Mouse (Mus musculus): ENCODE results near the gene Apopt1.

The Apopt1 gene

DNA sequence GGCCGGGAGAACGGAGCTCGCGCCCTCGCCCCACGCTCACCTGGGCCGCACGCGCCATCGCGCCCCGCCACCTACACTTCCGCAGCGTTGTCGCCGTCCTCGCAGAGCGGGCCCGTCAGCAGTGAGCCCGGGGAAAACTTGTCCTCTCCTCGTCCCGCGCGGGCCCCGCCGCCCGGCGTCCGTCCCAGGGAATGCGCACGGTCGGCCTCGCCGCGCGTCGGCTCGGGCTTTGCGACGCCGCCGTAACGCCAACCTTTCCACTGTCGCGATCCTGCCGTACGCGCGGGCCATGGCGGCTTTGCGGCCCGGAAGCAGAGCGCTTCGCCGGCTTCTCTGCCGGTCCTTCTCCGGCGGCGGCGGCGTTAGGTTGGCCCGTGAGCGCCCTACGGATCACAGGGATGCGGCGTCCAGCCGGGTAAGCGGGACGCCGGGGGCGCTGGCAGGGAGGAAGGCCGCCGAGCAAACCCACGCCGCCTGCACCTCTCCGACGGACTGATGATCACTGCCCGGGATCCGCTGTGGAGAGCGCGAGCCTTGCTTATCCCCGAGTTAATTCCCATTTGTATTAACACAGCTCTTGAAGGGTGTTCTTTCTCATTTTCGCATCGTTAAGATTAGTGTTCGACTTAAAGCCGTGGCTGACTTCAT is at the start of gene Apopt1, which contains the start of gene Bag5:
Gene Apopt1, plus strand, starts transcription at position 258 of the 648 bp plus-strand sequence.
Gene Bag5, minus strand, starts transcription at position 254 of the 648 bp plus-strand sequence.
- DNase-seq = peak; percentile 93 to 95

DNA sequence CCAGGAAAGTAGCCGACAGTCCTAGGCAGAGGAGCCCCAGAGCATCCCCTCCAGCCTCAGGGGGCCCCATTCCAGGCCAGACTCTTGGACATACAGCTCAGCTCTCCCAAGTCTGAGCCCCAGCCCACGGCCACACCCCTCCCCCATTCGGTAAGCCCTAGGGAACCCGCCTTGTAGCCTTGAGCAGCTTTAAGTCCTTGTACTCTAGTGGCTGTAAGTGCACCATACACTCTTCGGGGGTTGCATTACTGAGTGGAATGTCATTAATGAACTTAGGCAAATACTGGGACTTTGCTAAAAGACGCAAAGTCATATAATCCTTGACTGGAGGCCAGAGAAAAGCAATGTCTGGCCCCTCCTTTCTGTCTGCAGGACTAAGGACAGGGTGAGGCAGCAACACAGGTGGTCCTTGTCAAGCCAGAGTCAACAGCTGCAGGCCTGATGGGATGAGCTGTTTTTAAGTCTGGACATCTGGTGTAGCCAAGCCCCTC is 48.9 kb upstream of the Apopt1 start:
- peak; percentile 57 for DNase-seq

DNA sequence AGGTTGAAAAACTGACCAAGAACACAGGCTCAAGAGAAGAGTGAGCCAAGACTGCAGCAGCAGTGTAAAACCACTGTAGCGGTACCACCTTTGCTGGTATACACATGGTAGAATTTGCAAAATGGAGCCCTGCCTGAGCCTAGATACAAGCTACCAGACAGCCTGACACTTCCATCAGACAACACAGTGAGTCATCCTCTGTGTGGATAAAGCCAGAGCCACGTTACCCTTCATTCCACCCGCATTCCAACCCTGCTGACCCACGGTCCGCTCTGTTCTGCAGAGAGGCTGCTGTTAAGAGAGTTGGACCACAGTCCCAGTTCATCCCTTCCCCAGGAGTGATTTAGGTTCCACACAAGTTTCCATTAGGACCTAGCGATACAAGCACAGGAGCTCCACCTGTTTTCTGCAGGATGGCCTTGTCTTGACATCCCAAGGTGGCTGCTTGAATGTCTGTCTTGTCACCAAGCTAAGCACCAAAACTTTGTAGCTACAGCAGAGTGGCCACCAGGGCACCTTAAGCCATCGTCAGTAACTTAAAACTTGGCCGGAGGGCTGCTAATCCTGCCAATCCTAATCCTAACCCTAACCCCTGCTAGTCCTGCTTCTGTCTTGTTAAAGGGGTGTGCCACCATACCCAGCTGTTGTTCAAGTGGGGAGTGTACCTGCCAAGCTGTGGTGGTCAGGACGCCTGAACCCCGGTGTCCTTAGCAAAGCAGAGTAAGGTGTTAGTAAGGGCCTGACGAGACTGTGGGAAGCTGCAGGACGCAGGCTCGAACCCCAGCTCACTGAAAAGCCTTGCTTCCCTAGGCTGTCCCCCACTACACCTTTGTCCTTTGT is 47.8 kb upstream of the Apopt1 start:
- no peak for DNase-seq

DNA sequence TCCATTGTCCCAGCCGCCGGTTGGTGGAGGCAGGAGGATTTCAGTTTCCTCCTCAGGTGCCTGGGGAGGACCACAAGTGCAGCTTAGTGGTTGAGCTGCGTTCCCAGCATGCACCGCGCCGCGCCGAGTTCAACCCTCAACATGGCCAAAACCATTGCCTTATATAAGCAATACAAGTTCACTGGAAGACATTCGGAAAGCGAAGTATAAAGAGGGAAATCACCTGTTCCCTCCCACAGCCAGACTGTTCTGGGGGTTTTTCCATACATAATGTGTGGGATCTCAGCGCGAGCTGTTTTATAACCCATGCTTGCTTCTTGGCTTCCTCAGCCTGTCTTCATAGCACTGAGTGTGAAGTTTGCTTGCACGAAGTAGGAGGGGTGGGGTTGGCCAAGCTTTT is 46.7 kb upstream of the Apopt1 start:
- no peak for DNase-seq

DNA sequence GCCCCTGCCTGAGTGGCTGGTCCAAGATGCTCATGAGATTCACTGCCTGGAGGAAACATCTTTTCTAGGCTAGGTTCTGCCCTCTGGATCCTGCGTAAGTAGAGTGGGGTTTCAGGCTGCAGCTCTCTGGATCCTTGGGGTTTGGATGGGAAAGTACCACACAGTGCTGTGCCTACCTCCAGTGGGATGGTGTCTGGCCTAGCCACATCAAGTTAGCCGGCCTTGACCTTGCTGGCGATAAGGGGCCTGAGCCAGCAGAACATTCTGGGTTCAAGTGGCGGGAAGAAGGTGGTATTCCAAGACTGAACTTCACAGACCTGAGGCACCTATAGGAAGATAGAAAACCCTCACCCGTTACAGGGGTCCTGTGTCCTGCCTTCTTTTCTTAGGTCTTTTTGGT is 45.6 kb upstream of the Apopt1 start:
- DNase-seq = no peak

DNA sequence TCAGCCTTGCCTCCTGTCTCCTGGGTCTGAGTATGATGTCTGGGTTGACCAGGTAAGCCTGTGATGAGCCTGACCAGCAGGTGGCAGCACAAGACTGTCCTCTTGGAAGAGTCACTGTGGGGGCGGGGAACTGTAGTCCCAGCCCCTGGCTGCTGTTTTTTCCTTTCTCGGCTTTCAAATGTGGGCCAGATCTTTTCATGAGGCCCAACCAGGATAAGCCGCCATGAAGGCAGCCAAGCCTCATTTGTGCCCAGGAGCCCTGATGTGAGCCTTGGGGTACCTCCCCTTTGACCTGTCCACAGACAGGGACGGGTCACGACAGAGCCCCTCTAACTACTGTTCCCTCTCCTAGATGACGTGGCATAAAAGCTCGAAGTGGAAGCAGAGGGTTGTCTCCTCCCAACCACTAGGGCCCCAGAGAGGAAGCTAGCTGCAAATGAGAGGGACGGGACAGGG is 44.6 kb upstream of the Apopt1 start:
- peak; percentile 99 to 100 for DNase-seq

DNA sequence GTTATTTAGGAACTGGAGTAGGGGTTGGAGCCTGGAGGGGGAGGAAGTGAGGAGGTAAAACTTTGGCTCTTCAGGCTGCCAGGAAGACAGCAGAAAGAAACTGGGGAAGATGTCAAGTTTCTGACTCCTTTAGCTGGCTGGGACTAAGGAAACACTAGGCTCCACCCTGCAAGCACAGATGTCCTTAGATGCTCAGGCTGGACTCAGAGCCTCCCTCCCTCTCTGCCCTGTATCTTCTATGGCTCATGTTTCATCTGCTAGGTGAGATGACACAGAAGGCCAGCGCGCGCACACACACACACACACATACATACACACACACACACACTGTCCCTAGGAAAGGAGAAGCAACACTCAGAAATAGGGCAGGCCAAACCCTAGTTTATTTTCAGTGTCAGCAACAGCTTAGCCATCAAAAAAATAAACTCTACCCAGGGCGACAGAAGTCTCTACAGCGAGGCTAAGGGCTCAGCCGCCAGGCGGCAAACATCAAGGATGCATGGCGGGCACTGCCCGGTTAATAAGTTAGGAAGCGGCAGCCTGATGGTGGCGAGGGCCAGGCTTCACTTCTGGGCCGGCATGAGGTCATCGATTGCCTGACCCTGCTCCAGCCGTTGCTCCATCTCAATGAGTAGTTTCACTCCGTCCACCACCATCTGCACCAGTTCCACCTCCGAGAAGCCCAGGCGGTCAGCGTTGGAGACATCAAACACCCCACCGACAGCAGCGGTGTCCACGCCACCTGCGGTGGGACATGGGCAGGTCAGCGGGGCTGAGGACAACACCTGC is 43.9 kb upstream of the Apopt1 start:
- DNase-seq = peak; percentile 44 to 45

DNA sequence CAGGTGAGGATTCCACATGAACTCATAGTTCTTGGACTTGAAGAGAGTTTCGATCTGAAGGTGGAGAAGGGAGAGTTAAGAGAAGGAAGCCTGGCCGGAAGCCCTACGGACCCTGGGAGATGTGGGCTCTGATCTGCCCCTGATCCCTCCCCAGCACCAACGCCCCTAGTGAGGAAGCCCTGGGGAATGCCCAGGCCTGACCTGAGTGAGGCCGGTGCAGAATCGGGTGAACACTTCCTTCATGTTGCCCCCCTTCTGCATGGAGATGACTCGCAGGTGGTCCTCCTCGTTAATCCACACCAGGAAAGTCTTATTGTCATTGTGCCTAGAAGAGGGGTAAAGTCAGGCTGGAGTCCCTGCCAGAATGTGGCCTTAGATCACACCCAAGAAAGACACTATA is 43.1 kb upstream of the Apopt1 start:
- peak; percentile 46 to 49 for DNase-seq

DNA sequence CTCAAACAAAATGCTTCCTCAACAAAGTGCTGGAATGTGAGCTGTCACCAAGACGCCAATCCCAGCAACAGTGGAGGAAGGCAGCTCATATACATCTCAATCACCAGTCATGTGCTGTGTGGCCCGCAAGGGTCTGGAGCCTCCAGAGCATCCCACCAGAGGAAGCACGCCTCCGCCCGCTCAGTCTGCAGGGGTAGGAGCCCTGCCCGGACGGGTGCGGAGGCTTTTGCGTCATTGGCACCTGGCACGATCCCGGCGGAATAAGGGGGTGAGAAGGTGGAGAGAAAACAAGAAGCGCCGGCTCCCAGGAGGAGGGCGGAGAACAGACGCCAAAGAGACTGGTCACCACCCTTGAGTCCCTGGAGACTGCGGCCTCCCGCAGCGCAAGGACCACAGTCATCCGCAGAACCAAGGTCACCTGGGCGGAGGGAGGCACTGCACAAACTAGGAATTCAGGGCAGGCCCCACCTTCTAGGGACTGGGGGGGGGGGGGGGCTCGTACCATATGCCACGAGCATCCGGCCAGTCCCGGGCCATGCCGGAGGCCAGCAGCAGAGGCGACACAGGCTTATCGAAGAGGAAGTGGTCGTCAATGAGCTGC is 42.6 kb upstream of the Apopt1 start:
- peak; percentile 84 for DNase-seq

DNA sequence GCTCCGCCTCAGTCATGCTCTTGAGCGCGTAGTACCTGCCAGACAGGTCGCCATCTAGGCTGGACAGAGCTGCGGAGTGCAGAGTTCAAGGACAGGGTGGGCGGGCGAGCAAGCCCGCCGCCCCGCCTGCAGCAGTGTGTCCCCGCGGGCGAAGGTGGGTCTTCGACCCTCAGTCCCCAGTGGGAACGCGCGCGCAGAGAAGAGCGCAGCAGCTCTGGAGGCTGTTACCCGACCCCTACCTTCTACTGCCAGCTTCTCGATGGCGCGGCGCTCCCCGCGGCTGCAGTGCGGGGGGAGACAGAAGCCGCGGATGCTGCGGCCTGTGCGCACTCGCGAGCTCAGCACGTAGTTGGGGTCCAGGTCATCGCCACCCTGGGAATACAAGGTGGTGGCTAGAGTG is 42.1 kb upstream of the Apopt1 start:
- peak in 1 of 2 experiments; percentile 69 for DNase-seq

DNA sequence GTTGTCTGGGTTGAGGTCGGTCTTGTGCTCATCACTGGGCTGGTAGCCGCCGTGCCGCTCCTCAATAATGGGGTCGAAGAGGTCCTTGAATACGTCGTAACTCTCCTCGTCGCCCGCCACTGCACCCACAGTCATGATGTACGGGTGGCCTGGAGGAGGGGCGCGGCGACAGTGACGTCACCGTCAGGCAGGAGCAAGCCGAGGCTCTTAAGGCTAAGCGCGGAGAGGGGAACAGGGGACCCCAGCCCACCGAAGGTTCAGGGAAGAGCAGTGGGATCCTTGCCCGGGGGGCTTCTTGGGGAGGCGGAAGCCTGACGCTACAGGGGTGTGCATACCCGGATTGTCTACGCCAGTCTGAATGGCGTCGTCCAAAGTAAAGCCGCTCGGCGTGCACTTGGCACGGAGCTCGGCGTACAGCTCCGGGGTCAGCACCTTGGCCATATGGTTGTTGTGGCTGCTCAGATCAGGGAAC is 41.6 kb upstream of the Apopt1 start:
- peak; percentile 89 to 90 for DNase-seq

DNA sequence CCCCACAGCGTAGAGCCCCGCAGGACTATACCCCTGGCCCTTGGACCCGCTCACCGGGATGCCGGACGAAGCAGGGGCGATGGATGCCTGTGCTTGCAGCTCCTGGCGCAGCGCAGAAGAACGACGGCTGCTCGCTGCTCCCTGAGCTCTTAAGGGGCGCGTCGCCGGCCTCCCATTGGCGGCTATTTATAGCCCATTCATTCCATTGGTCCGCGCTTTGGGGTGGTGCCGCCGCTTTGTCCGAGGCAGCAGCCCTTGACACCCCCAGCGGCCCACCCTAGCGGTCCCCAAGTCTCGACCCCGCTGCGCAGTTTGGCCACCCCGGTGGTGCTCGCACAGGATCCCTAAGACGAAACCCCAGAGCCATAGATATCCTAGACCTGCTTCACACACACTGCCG is 40.9 kb upstream of the Apopt1 start, which contains the start of gene Ckb:
Gene Ckb, minus strand, starts transcription at position 163 of the 400 bp plus-strand sequence.
- DNase-seq = peak; percentile 95 to 96

DNA sequence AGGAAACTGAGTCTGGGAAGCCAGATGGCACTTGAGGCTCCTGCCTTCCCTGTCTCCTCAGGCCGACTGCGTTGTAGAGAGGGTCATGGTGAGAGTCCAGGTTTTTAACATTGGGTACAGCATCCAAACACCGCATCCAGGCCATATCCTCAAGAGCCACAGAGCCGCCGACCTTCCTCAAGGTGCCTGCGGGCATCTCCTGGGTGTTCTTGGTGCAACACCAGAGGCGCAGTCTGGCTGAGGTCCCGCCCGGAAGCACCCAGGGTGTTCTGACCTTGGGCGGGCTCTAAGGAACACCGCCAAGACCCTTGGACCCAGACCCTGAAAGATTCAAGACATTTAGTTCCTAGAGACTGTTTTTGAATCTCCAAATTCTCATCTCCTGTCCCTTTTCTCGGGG is 40.5 kb upstream of the Apopt1 start:
- DNase-seq = no peak

DNA sequence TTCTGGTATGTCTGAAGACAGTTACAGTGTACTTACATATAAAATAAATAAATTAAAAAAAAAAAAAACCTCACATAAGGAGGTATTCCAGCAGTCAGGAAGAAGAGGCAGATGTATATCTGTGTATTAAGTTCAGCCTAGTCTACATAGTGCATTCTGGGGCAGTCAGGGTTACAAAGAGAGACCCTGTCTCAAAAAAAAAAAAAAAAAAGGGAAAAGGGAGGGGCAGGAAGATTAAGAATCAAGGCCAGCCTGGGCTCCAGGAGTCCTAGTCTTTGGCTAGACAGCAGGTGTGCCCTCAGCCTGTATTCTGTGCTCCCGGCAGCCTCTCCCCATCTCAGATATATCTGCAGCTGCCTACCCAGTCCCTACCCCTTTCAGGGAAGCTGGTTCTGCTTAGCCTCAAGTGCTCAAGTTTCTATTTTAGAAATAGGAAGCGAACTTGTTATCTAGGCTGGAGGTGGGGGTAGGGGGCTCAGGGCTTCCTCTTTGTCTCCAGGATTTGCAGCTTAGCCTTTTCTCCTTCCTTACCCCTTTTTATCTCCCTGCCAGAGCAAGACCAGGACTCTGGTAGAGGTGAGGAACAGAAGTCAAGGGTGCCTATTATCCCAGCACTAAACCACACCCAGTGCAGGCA is 38.1 kb upstream of the Apopt1 start:
- DNase-seq = no peak

DNA sequence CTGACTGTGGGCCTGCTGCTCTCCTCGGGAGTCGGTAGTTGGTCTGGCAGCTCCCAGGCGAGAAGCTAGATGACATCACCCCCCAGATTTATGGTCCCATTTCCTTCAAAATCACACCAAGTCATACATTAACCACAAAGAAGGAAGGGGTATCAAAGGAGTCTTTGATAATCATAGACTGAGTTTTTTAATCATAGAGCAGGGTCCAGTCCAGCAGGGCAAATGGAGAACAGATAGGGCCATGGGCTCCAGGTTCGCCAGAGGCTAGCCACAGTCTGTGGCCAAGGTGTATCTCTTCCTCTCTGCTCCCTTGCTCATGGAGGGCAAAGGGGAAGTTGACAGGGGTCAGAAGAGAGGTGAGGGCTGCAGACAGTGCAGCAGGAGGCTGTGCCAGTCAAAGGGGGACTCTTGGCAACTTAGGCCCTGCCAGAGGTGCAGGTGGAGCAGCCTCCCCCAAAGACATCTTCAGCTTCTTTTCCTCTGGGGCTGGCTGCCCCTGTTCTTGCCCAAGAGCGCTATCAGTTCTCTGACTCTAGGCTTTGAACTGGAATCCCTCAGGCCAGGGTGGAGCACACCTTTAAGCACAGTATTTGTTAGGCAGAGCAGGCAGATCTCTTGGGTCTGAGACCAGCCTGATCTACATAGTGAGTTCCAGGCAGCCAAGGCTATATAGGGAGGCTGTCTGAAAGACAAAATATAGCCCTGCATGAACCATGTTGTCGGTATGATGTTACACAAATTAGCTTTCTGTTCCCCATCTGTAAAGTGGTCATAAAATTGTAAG is 37.1 kb upstream of the Apopt1 start:
- DNase-seq = no peak

DNA sequence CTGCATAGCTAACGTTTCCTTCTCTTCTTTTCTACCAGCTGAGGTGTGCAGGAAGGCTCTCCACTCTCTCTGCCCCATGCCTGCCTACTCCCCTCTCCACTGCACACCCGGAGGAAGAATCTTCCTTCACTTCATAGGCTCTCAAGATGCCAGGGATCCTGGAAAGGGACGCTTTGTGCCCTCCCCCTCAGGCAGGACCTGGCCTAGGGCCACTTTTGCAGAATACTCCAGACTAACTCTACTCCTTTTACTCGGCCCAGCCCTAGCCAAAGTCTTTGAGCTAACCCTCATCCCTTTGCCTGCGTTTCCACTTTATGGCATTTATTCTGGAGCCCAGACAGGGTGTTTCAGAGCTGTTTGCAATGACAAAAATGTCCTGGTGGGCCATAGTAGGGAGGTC is 35.6 kb upstream of the Apopt1 start:
- peak; percentile 65 to 67 for DNase-seq

DNA sequence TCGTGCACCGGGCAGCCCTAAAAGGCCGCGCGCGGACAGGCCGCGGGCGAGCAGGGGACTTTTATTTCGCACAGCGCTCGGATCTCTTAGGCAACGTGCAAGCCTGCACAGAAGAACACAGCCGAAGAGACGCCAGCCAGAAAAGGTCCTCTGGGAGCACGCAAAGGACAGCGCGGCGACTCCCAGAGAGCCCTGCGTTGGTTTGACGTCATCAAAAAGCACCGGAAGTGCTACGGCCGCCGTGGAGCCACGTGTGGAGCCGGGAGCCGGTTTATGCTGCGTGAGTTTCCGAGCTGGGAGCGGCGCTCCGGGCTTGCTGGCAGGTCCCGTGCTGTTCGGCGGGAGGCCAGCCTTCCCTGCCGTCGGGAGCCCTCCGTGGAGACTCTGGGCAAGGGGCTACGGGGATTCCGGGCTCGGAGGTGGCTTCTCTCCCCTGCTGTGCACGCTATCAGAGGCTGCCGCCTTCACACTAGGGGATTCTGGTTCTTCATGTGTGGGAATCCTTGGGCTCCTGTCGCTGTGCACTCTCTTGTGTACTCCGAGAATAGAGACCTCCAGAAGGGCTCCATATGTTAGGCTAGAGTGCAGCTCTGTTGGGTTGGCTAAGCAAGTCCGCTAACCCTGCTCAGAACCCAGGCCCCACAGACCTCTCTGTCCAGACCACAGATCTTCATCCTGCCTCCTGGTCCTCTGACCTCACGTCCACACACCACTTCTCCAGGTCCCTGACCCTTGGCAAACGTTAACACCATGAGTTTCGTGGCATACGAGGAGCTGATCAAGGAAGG is 35.0 kb upstream of the Apopt1 start, which contains the start of gene Trmt61a:
Gene Trmt61a, plus strand, starts transcription at position 224 of the 788 bp plus-strand sequence.
- peak; percentile 97 to 98 for DNase-seq

DNA sequence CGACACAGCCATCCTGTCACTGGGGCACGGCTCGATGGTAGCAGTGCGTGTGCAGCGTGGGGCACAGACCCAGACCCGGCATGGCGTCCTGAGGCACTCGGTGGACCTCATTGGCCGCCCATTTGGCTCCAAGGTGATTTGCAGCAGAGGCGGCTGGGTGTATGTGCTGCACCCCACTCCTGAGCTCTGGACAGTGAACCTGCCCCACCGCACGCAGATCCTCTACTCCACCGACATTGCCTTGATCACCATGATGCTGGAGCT is 34.5 kb upstream of the Apopt1 start:
- no peak for DNase-seq

DNA sequence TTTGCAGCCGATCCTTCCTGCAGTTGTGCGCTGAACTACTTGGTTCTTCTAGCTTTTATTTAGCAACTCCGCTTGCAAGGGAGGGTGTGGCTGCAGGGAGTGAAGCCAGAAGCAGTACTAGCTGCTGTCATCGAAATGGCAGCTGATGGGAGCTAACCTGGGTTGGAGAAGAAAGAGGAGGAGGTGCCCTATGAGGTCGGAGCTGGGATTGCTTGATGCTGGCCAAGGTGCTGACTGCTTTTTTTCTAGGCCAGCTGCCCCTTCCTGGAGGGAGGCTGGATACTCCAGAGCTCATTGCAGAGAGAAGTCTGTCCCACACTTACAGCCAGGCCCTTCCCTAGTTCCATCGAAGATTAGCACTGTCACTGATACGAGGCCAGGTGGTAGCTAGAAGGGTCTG is 34.1 kb upstream of the Apopt1 start:
- no peak for DNase-seq

DNA sequence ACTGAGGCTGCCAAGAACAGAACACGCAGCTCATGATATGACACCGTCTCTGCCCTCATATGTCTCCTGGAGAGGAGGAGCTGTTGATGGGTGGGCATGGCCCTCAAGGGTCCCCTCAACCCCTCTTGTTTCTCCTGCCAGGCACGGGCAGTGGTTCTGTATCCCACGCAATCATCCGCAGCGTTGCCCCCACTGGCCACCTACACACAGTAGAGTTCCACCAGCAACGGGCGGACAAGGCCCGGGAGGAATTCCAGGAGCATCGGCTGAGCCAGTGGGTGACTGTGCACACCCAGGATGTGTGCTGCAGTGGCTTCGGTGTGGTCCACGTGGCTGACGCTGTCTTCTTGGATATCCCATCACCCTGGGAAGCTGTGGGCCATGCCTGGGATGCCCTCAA is 32.4 kb upstream of the Apopt1 start:
- DNase-seq = no peak
